Mouse (Mus musculus): ENCODE measurements around the gene Kif4.

GRCm38 (mm10) chrX:100621366-100621765 is 4.2 kb upstream of the Kif4 start:
- TF ChIP-seq CTCF (conservative IDR thresholded peaks at IDR 0.05; ENCODE audit: low read length) (no peak), NANOG (IDR thresholded peaks at IDR 0.05; ENCODE audit: borderline replicate concordance, low read length) (no peak), POU5F1 (IDR thresholded peaks at IDR 0.05; ENCODE audit: borderline replicate concordance, low read length) (no peak)
